Mouse (Mus musculus) MEL (cell line): ENCODE measurements at regions not wholly inside any gene's neighbourhood (a gene's known extent, or its start where the extent isn't known, plus 50 kb on each side); places are given as distances from the start of the nearest gene placed in this dataset.

Source experiments
- DNase-seq: peaks from one replicate; pipeline ENCODE4 v3.0.0; 2011; ENCODE audit warnings: low read depth, low spot score
- H3K27ac ChIP-seq: 2 replicates; pipeline ENCODE4 v1.5.1; 2012; ENCODE audit warnings: low read depth, mild to moderate bottlenecking, control low read depth, low read length, moderate library complexity; ENCODE audit not compliant: control insufficient read depth
- H3K27me3 ChIP-seq, 2 experiments: fragments of 150-350 bp in 1 of 2; sonication (generic) in 1 of 2; 2 replicates each; pipeline ENCODE4 v1.6.1; 2012; ENCODE audit warnings: low read length in 2 of 2, mild to moderate bottlenecking in 2 of 2, improper control_type of control experiment in 1 of 2, moderate library complexity in 1 of 2; ENCODE audit not compliant: insufficient read depth in 2 of 2, control insufficient read depth in 1 of 2
- H3K36me3 ChIP-seq, 2 experiments: 2 replicates each; pipeline ENCODE4 v1.6.1; 2012 to 2014; ENCODE audit warnings: low read length in 2 of 2, improper control_type of control experiment in 1 of 2, inconsistent platforms in 1 of 2, mild to moderate bottlenecking in 1 of 2; ENCODE audit not compliant: insufficient read depth in 2 of 2, control insufficient read depth in 1 of 2
- H3K4me1 ChIP-seq, 2 experiments: fragments of 150-350 bp in 1 of 2; sonication (generic) in 1 of 2; 2 replicates each; pipeline ENCODE4 v1.6.1; 2012; ENCODE audit warnings: low read length in 2 of 2, improper control_type of control experiment in 1 of 2, mild to moderate bottlenecking in 1 of 2; ENCODE audit not compliant: insufficient read depth in 2 of 2, control insufficient read depth in 1 of 2
- H3K4me3 ChIP-seq, 2 experiments: fragments of 150-350 bp in 1 of 2; sonication (generic) in 1 of 2; 2 replicates each; pipeline ENCODE4 v1.5.1; 2012; ENCODE audit warnings: low read depth in 2 of 2, low read length in 2 of 2, mild to moderate bottlenecking in 2 of 2, moderate library complexity in 2 of 2, control low read depth in 1 of 2, improper control_type of control experiment in 1 of 2; ENCODE audit not compliant: control insufficient read depth in 1 of 2, insufficient read depth in 1 of 2
- H3K79me2 ChIP-seq: 2 replicates; pipeline ENCODE4 v1.6.1; 2012; ENCODE audit warnings: mild to moderate bottlenecking, low read length, moderate library complexity; ENCODE audit not compliant: control insufficient read depth, poor library complexity, insufficient read depth
- H3K9ac ChIP-seq: 2 replicates; pipeline ENCODE4 v1.6.1; 2012; ENCODE audit warnings: low read depth, mild to moderate bottlenecking, control low read depth, low read length, moderate library complexity; ENCODE audit not compliant: control insufficient read depth, poor library complexity, severe bottlenecking
- H3K9me3 ChIP-seq: fragments of 150-350 bp; sonication (generic); replicated peaks from 2 replicates; pipeline ENCODE4 v1.6.1; 2012; ENCODE audit warnings: mild to moderate bottlenecking, low read length, improper control_type of control experiment, moderate library complexity; ENCODE audit not compliant: insufficient read depth
- CTCF ChIP-seq, 3 experiments: IDR thresholded peaks in 2 of 3; conservative IDR thresholded peaks in 1 of 3; 2 replicates each; pipeline ENCODE4 v1.5.1; 2011 to 2012; ENCODE audit warnings: low read length in 3 of 3, low read depth in 2 of 3, mild to moderate bottlenecking in 2 of 3, improper control_type of control experiment in 1 of 3, inconsistent platforms in 1 of 3, mixed read lengths in 1 of 3, moderate library complexity in 1 of 3; ENCODE audit not compliant: control insufficient read depth in 1 of 3, insufficient read depth in 1 of 3, poor library complexity in 1 of 3, severe bottlenecking in 1 of 3
- GABPA ChIP-seq: IDR thresholded peaks from 2 replicates; pipeline ENCODE4 v1.6.1; 2012; ENCODE audit warnings: low read depth, mild to moderate bottlenecking, inconsistent platforms, low read length, improper control_type of control experiment, moderate library complexity
- GATA1 ChIP-seq: IDR thresholded peaks from 2 replicates; pipeline ENCODE4 v1.6.1; 2011; ENCODE audit warnings: low read depth, low read length, improper control_type of control experiment
- MAFK ChIP-seq: IDR thresholded peaks from 2 replicates; pipeline ENCODE4 v1.6.1; 2011; ENCODE audit warnings: low read depth, mild to moderate bottlenecking, low read length, improper control_type of control experiment, borderline replicate concordance
- MXI1 ChIP-seq: IDR thresholded peaks from 2 replicates; pipeline ENCODE4 v1.6.1; 2011; ENCODE audit warnings: mild to moderate bottlenecking, low read depth, low read length, improper control_type of control experiment
- NRF1 ChIP-seq: IDR thresholded peaks from 2 replicates; pipeline ENCODE4 v1.6.1; 2014; ENCODE audit warnings: low read depth, mild to moderate bottlenecking, inconsistent platforms, low read length, improper control_type of control experiment, moderate library complexity; ENCODE audit not compliant: poor library complexity, insufficient read depth, severe bottlenecking
- POLR2AphosphoS2 ChIP-seq: IDR thresholded peaks from 2 replicates; pipeline ENCODE4 v1.6.1; 2011; ENCODE audit warnings: low read length, improper control_type of control experiment
- RAD21 ChIP-seq: IDR thresholded peaks from 2 replicates; pipeline ENCODE4 v1.6.1; 2011; ENCODE audit warnings: mild to moderate bottlenecking, low read depth, low read length, improper control_type of control experiment
- SMC3 ChIP-seq: IDR thresholded peaks from 2 replicates; pipeline ENCODE4 v1.6.1; 2011; ENCODE audit warnings: low read depth, low read length, improper control_type of control experiment
- USF2 ChIP-seq, 2 experiments: IDR thresholded peaks; 2 replicates each; pipeline ENCODE4 v1.6.1; 2011 to 2012; ENCODE audit warnings: improper control_type of control experiment in 2 of 2, low read length in 2 of 2, borderline replicate concordance in 1 of 2, inconsistent platforms in 1 of 2, low read depth in 1 of 2, mild to moderate bottlenecking in 1 of 2; ENCODE audit not compliant: insufficient read depth in 1 of 2
- ZC3H11A ChIP-seq: IDR thresholded peaks from 2 replicates; pipeline ENCODE4 v1.6.1; 2012; ENCODE audit warnings: low read depth, mild to moderate bottlenecking, inconsistent platforms, low read length, improper control_type of control experiment

- Histone ChIP-seq H3K27me3 (no peaks in the 10 kb centered on the region), H3K4me1 (no peaks in the 10 kb centered on the region), H3K27ac (no peak overlapping the region), H3K79me2 (no peaks in the 10 kb centered on the region), H3K9me3 (no peaks in the 10 kb centered on the region), H3K9ac (no peak overlapping the region), H3K36me3 (no peaks in the 10 kb centered on the region), H3K4me3 (no peak overlapping the region)
- no peak for TF ChIP-seq ZC3H11A
- TF ChIP-seq NRF1: no peak
- TF ChIP-seq GABPA: no peak
- DNase-seq: no peak
Measured at GRCm38 (mm10) chr7:37364221-37364620, 409.2 kb downstream of the Zfp536 start.

GRCm38 (mm10) chr7:37366006-37366405 lies 407.4 kb downstream of the Zfp536 start:
- Histone ChIP-seq H3K27ac (no peak overlapping the region), H3K4me1 (no peaks in the 10 kb centered on the region), H3K27me3 (no peaks in the 10 kb centered on the region)
- no peak for DNase-seq
- TF ChIP-seq GATA1: no peak
- no peak for TF ChIP-seq MAFK
- no peak for TF ChIP-seq USF2 (IDR thresholded peaks at IDR 0.05; ENCODE audit: borderline replicate concordance in 1 of 2, insufficient read depth in 1 of 2, low read depth in 1 of 2, low read length in 2 of 2)
- TF ChIP-seq, all 39 proteins: peak for 0
- no peaks in the 10 kb centered on the region for H3K36me3 ChIP-seq
- H3K9ac ChIP-seq: no peak overlapping the region
- H3K4me3 ChIP-seq: no peak overlapping the region
- no peaks in the 10 kb centered on the region for H3K9me3 ChIP-seq
- H3K79me2 ChIP-seq: no peaks in the 10 kb centered on the region

GRCm38 (mm10) chr7:37369698-37370097 lies 403.7 kb downstream of the Zfp536 start:
- Histone ChIP-seq H3K4me1 (no peaks in the 10 kb centered on the region), H3K9ac (no peak overlapping the region), H3K4me3 (no peak overlapping the region), H3K9me3 (no peaks in the 10 kb centered on the region), H3K27me3 (no peaks in the 10 kb centered on the region), H3K36me3 (no peaks in the 10 kb centered on the region), H3K27ac (no peak overlapping the region), H3K79me2 (no peaks in the 10 kb centered on the region)
- no peak for DNase-seq
- TF ChIP-seq CTCF (IDR thresholded peaks at IDR 0.05 in 2 of 3, conservative IDR thresholded peaks at IDR 0.05 in 1 of 3; ENCODE audit: control insufficient read depth in 1 of 3, insufficient read depth in 1 of 3, low read depth in 2 of 3, low read length in 3 of 3, poor library complexity in 1 of 3, severe bottlenecking in 1 of 3) (peak in 2 of 3 experiments; percentile 16 to 21; a peak in 1 of 6 replicates), POLR2AphosphoS2 (no peak)

- Histone ChIP-seq H3K4me1 (no peaks in the 10 kb centered on the region), H3K79me2 (no peaks in the 10 kb centered on the region), H3K9ac (no peak overlapping the region), H3K9me3 (no peaks in the 10 kb centered on the region), H3K36me3 (no peaks in the 10 kb centered on the region), H3K4me3 (no peak overlapping the region), H3K27me3 (no peaks in the 10 kb centered on the region), H3K27ac (no peak overlapping the region)
- peak; percentile 38 for DNase-seq
- peak; percentile 57; the same call in 1 of the 2 replicates for TF ChIP-seq ZC3H11A
- TF ChIP-seq MXI1: no peak
- TF ChIP-seq SMC3: peak; percentile 62
- peak; percentile 77 for TF ChIP-seq RAD21
- TF ChIP-seq CTCF (IDR thresholded peaks at IDR 0.05 in 2 of 3, conservative IDR thresholded peaks at IDR 0.05 in 1 of 3; ENCODE audit: control insufficient read depth in 1 of 3, insufficient read depth in 1 of 3, low read depth in 2 of 3, low read length in 3 of 3, poor library complexity in 1 of 3, severe bottlenecking in 1 of 3): peak; percentile 78 to 89 (median 80)
Measured at GRCm38 (mm10) chr7:37373864-37374263, 399.6 kb downstream of the Zfp536 start.
